Mouse (Mus musculus) embryo, embryonic 10 days (tissue): ENCODE data around the gene Sp1.

Source experiments
- DNase-seq: peaks from one replicate; pipeline ENCODE4 v3.0.0-alpha.2; 2015; ENCODE audit warnings: low spot score

Gene Sp1

DNA sequence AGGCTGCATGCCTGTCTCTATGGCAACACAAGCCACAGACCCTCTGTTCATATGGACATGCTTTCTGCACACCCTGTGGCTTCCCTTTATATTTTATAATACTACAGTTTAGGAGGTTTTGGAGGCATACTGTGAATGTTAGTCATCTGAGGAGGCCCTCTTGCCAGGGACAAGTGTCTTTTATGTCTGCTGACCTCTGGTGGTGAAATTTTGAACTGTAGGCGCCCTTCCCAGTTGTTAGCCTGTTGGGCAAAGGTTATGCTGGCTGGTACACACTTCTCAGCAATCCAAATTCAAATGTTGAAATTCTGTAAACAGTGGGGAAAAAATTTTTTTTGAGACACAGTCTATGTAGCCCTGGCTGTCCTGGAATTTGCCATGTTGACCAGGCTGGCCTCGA is 36.5 kb downstream of the Sp1 start:
- peak; percentile 75 for DNase-seq

DNA sequence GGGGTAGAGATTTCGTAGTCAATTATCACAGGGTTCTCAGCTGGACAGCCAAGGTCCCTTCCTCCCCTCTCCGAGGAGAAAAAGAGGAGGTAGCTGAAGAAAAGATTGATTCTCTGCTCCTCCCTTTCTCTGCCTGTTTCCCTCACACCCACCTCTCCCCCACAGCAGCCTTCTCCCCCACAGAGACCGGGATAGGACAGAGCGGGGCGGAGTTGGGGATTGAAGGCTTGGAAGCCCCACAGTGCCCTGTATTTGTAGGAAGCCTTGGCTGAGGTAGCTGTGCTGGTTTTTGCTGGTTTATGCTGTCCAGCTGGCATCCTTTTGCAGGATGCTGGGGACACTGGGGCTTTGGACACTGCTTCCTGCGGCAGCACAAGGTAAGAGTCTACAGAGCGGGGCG is 39.2 kb downstream of the Sp1 start, which contains the start of gene Amhr2:
Gene Amhr2 (plus strand): TSS at position 222 of the 400 bp plus-strand sequence.
- no peak for DNase-seq

DNA sequence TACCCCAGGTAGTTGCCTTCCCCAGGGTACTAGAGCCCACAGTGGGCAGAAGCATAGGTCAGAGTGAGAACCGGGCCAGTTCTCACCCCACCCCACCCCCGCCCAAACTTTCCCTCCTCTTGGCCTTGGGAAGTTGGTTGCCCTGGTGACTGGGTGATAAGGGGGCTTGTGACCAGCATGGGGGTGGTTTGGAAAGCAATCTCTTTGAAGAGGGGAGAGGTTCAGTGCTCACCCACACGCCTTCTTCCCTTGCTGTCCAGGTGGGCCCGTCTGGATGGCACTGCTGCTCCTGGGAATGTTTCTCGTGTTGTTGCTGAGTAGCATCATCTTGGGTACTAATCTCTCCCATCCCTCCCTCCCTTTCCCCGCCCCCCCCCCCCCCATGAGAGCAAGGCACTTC is 40.5 kb downstream of the Sp1 start:
- DNase-seq = no peak

DNA sequence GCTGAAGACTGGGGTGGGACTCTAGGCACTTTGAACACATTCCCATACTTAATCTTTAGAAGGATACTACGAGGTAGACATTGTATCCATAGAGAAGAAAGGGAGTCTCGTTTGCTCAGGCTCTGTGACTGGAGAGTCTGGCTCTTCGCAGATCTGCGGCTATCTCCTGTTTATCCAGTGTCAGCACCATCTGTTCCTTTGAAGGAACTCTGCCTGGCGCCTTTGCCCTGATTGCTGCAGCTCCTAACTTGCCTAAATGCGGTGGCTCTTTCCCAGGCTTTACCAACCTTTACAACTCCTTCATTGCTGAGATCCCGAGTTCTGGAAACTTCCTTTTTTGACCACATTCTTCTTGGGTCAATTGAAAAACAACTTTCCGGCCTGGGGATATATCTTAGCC is 43.4 kb downstream of the Sp1 start:
- DNase-seq = no peak

DNA sequence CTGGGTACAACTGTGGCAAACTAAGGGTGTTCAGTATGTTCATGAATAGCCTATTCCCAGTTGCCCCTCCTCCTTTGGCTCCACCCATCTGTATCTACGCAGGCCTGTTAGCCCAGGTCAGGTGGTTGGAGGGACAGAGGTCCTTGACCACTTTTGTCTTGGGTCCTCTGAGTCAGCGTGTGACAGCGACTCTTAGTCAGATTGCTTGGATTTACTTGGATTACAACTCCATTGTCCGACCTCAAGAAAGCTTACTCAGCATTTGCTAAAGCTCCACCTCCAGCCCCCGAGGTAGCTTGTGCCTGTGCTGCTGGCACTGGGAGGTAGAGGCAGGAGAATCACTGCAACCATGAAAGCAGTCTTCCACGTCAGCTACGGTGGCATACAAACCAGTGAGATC is 45.0 kb downstream of the Sp1 start:
- DNase-seq = no peak

DNA sequence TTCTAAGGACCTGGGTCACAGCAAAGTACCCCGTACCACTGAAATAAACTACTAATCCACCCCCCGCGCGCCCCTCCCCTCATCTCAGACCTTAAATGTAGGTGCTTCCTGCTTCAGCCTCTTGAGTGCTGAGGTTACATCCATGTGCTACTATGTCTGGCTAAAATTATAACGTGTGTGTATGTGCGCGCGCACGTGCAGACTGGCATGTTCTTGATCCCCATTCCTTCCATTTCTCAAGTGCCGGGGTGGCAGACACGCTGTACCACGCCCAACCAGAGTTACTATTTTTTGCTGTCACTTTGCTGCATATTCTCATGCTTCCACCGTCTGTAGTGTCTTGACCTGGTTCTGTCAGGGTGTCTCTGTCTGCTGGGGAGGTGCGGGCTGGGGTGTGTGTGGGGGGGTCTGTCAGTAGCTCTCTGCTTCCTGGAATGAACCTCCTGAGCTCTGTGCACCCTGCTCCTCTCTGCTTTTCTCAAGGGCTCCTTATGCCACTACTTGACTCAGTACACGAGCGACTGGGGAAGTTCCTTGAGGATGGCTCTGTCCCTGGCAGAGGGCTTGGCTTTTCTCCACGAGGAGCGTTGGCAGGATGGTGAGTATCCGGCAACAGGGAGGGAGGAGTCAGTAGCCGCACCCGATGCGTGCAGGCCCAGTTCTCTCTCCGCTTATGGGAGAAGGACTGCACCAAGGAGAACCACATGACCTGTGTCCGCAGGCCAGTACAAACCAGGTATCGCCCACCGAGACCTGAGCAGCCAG is 45.9 kb downstream of the Sp1 start:
- DNase-seq = no peak

DNA sequence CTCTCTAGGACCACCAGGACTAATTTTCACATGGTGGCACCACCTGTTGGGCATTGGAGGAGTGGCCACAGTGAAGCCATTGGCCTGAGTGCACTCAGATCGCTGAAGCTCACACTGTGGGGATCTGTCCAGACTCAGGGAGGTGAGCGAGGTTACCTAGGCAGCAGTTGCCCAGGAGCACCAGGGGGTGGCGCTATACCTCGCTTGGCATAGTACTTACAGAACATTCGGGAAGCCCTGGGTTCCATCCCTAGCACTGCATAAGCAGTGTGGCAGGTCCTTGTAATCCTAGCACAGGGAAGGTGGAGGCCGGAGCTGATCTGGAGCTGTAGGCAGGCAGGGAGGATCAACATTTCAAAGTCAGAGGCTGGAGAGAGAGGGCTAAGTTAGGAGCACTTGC is 50.0 kb downstream of the Sp1 start:
- peak; percentile 49 for DNase-seq

DNA sequence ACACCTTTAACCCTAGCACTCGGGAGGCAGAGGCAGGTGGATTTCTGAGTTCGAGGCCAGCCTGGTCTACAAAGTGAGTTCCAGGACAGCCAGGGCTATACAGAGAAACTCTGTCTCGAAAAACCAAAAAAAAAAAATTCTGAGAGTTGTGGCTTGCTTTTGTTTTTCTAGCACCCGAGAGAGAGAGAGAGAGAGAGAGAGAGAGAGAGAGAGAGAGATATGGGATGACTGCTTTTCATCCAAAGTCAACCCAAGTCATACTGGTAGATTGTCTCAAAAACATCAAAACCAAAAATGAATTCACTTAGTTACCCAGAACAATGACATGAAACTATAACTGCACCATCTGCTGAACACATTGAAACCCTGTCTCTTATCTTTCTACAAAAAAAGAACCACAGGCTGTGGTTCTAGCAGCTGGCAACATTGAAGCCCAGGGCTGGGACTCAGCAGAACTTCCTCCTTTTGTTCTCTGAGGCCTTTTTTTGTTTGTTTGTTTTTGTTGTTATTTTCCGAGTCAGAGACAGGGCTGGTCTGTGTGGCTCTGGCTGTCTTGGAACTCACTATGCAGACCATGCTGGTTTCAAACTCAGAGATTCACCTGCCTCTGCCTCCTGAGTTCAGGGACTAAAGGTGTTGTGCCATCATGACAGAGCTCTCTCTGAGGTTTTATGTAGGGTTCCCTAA is 52.2 kb downstream of the Sp1 start:
- no peak for DNase-seq

DNA sequence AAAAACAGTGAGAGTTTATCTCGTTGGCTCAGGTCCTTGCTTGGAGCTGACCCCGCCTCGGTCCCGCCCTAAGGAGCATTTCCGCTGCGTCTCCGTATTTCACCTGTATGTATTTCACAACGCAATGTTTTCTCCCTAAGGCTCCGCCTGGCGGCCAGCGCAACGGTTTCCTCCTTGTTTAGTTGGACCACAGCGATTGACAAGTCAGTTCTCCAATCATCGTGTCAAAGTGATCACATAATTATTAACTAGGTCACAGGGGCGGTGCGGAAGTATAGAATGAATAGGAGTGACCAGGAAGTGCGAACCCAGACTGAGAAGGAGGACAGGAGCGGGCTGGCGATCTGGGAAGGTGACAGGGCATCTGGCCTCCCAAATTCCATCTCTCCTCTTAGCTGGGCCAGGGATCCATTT is 53.0 kb downstream of the Sp1 start, which contains the start of gene Prr13:
Gene Prr13 (plus strand): TSS at position 125 of the 414 bp plus-strand sequence.
- peak; percentile 97 for DNase-seq

DNA sequence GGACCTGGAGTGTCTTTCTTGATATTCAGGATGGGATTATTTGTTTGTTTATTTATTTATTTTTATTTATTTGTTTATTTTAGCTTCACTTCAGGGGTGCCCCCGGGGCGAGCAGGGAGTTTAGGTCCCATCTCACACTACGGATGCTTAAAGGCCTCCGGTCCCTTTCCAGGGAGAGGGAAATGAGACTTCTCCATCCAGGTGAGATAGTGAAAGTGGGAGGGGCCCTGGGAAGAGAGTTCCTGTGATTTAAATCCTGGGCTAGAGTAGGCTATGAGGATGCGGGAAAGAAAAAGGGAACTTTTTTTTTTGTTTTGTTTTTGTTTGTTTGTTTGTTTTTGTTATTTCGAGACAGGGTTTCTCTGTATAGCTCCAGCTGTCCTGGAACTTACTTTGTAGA is 53.4 kb downstream of the Sp1 start:
- no peak for DNase-seq

DNA sequence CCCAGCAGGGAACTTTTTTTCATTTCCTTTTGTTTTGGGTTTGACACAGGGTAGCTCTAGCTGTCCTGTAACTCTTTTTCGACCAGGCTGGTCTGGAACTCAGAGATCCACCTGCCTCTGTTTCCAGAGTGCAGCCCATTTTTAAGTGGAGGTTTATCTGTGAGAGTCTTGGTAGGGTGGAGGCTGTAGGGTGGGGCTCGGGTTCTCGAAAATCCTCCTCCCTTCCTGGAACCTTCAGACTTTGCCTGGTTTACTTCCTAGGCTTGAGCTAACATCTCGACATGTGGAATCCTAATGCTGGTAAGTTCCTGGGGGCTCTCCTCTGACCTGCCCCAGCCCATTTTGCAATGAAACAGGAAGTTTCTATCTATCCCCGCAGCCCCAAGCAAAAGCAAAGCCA is 53.9 kb downstream of the Sp1 start:
- no peak for DNase-seq

DNA sequence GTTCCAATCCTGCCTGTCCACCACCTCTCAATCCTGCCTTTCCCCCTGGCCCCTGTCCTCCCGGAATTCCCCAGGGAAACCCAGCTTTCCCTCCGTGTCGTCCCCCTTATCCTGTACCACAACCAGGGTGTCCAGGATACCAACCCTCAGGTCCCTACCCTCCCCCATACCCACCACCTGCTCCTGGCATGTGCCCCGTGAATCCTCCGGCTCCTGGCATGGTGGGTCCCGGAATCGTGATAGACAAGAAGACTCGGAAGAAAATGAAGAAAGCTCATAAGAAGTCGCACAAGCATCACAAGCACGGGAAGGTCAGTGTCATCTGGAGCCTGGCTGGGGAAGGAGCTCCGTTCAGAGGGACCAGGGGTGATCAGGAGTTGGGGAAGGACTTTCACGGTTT is 54.5 kb downstream of the Sp1 start:
- no peak for DNase-seq

DNA sequence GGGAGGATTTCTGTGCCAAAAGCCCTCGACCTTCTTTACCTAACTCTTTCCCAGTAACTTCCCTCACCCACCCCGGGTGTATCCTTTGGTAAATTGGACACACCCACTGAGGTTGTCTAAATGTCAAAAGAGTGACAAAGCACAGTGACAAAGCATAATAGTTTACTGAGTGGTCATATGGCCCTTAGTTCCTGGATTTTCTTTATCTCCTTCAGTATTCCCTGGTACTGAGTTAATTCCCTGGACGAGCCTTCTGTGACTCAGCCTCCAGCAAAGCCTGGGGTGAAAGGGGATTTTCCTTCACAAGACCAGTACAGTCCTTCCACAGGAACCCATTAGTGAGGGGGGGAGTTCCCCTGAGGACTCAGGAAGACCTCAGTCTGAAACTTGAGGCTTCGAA is 55.0 kb downstream of the Sp1 start:
- DNase-seq = no peak

DNA sequence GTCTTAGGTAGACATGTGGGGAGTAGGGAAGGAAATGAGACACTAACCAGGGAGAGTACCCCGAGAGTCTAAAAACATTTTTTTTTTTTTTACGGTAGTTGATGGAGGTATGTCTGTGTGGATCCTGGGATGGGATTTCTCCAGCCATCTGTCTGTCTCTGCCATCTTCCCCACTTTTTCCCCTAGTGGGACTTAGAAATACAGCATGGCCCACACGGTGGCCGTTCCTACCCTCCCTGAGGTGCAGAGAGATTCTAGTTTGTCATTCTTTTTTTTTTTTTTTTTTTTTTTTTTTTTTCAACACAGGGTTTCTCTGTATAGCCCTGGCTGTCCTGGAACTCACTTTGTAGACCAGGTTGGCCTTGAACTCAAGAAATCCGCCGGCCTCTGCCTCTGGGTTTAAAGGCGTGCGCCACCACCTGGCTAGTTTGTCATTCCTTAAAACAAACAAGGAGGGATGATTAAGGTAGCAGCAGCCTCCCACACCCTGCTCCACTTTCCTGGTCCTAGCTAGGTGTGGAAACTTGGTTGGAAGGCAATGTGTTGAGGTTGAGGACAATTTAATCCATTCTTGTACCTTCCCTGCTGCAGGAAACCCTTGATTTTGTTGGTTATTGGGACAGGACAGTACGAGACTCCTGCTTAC is 55.6 kb downstream of the Sp1 start:
- no peak for DNase-seq

DNA sequence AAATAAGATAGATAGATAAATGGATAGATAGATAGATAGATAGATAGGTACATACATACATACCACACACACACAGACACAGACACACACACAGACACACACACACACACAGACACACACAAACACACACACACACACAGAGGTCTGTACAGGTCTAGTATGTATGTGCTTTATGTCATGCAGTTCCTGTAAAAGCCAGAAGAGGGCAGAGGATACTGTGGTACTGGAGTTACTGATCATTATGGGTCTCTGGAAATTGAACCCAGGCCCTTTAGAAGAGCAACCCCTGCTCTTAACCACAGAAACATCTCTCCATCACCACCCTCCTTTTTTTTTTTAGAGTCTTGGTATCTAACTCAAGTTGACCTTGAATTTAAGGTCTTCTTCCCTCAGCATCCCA is 57.7 kb downstream of the Sp1 start:
- peak; percentile 46 for DNase-seq

DNA sequence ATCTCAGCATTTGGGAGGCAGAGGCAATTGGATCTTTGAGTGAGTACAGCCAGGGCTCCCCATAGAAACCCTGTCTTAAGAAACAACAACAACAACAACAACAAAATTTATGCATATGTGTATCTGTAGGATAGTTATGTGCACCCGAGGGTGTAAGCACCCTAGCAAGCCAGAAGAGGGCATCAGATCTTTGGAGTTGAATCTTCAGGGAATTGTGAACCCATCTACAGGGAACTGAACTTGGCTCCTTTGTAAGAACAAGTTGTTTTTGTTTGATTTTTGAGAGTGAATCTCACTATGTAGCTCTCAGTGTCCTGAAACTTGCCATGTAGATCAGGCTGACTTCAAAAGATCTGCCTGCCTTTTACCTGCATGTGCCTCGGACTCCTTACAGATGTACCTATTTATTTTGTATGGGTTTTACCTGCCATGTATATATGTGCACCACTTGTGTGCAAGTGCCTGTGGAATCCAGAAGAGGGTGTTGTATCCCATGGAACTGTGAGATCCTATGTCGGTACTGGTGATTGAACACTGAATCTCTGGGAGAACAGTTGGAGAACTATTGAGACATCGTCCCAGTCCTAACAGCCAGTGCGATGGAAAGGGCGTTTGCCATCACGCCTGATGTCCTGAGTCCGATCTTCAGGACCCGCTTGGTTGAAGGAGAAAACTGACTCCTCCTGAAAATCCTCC is 62.9 kb downstream of the Sp1 start:
- DNase-seq = no peak

DNA sequence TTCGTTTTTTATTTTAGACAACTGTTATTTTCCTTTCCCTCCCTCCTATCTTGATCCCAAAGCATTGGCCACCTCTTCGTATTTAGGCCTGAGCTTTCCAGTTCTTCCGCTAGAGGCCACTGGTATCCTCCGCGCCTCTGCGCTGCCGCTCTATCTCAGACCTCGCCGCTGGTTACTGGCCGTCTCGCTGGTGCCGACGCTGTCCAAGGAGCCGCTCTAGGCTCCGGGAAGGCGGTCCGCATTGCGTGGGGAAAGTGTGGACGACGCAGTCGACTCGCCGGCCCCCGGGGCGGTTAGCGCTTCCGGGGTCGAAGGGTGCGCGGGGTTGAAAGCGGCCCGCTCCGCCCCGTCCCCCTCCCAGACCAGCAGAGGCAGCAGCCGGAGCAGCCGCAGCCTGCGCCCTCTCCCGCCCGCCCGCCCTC is 64.3 kb downstream of the Sp1 start, which contains the start of gene Pcbp2:
Gene Pcbp2 (plus strand): TSS at position 357 of the 422 bp plus-strand sequence.
- DNase-seq = peak; percentile 98

DNA sequence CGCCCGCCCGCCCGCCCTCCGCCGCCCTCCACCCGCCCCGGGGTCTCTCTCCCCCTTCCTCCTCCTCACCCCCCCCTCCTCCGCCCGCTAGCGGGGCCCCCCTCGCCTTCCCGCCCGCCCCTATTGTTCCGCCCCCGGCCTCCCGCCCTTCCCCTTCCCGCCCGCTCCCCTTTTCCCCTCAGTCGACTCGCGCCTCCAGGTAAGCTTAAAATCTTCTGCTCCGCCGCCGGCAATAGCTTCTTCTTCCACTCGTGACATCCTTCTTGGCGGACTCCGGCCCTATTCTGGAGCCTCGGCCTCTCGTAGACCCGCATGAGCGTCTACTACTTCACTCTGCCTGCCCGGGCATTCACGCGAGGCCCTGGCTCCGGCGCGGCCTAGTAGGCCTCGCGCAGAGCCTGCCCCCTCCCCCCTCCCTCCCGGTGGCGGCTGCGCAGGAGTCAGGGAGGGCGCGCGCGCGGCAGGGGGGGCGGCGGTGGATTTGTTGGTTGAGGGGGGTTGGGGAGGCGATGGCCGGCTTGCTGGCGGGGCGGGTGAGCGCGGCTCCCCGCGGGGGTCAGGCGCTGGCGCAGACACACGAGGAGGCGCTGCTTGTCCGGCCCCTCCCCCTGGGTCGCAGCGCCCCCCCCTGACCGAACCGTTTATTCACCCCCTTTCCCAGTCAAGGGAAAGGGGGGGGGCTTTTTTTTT is 64.8 kb downstream of the Sp1 start:
- DNase-seq = peak; percentile 75

DNA sequence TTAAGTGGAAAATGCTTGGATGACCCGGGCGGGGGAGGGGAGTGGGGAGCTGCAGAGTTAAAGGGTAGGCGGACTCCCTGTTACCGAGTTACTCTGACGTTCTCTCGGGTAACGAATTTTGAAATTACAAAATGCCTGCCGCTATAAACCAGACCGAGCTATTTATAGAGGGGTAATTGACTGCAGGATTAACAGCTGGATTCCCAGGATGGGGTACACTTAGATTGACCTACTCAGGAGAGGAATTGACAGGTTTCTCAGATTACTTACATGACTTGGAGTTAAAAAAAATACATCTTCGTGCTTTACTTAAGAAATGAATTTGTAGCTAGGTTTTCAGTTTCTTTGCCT is 65.3 kb downstream of the Sp1 start:
- DNase-seq = peak; percentile 34

DNA sequence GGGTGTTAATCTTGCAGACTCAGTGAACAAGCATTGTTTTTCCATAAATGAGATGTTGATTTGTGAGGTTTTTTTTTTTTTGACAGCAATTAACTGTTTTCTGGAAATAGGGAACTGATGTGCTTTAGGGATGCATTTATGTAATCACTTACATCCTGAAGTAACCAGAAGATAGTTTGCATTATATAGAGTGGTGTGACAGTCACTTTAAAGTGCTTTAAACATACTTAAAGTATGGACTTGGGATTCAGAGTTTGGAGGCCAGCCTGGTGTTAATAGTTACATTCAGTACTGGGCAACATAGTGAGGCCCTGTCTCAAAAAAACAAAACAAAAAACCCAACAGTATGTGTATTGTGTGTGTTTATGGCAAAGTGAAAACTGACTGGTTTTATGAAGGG is 65.8 kb downstream of the Sp1 start:
- DNase-seq = no peak

DNA sequence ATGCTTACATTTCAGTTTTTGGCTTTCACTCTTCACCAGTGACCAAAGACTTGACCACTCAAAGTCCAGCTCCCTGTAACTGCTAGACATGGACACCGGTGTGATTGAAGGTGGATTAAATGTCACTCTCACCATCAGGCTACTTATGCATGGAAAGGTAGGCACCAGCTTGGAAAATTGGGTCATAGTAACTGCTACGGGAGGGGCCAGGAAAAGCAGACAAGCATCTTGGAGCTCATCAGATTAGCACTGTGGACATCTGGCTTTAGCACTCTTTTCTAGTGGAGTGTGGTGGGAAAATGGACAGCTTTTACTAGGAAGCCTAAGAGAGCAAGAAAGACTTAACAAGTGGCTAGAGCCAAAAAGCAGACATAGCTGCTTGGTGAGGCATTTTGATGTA is 67.3 kb downstream of the Sp1 start:
- DNase-seq = no peak

DNA sequence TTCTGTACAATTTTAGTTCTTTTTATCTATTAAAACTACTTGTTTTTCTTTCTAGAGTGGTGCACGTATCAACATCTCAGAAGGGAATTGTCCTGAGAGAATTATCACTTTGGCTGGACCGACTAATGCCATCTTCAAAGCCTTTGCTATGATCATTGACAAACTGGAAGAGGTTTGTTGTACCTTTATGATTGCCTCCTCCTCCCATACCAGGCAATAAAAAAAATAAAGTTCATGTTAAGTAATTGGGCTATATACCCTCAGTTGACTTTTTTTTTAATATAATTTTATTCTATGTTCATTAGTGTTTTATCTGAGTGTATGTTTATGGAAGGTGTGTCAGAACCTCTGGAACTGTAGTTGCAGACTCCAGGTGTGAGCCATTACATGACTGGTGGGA is 68.6 kb downstream of the Sp1 start:
- DNase-seq = no peak
